ENCODE assay signal across 23 mouse cellular contexts in the genomic region with DNA sequence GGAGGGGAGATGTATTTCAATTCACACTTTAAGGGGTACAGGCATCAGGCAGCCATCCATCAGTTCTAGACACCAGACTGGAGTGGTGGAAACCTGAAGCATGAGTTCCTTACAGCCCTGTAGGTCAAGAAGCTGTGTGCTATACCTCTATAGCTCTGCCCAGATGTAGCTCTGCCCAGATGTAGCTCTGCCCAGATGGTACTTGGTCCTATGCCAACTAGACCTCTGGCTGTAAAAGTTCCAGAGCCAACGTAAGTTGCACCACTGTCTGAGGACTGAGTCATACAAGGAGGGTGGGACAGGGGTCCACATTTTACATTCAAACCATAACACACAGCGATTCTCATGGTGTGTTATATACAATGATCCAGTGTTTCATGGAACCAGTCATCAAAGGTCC. TPM values are rescaled to one million over a fixed set of nuclear protein-coding genes. Genes with fewer than 3 reads are reported as not detected.
DNase-seq lines count a peak whose midpoint lies in the region; ATAC-seq and TF ChIP-seq lines count a peak whose summit lies in the region.
"Had no signal": no experiment of that assay in that cellular context is flagged by ENCODE, and none has a peak within 500 bp of the region (broad histone marks: within the 10 kb centered on the region; RNA-seq: fewer than 3 reads in every experiment).

No protein-coding gene starts in this region.

- H3K36me3 ChIP-seq in heart, embryonic 14.5 days (ENCODE audit: control insufficient read depth, insufficient read depth, low read length) = no peaks in the 10 kb centered on the region
- H3K36me3 ChIP-seq: forebrain, embryonic 10.5 days; G1E; heart, embryonic 13.5 days; hindbrain, embryonic 10.5 days; hindbrain, embryonic 13.5 days; intestine, embryonic 15.5 days had no signal

- H3K9ac ChIP-seq in heart, embryonic 14.5 days (ENCODE audit: low read length) = no peak overlapping the region
- H3K9ac ChIP-seq: forebrain, embryonic 13.5 days; heart, embryonic 13.5 days; hindbrain, embryonic 13.5 days; intestine, embryonic 15.5 days had no signal

- intact Hi-C loops in gastrocnemius, adult 2 months (cut with DNase I) = loop anchor here (1.0 to 5.0 kb wide), 4 partner anchors 163 to 569 kb away; no protein-coding TSS in a partner anchor
- intact Hi-C loops in gastrocnemius, postnatal 36 days (cut with DNase I) = loop anchor here (1.0 kb wide), 1 partner anchor 569 kb away; no protein-coding TSS in a partner anchor

- 0 out of 2 replicates have a peak, but pooled peaks have one; percentile 21 for ATAC-seq in heart, embryonic 14.5 days (ENCODE audit: insufficient number of reproducible peaks, insufficient read depth, low FRiP score, low read depth)
- ATAC-seq: forebrain, embryonic 13.5 days; intestine, embryonic 15.5 days; Patski had no signal

- H3K27me3 ChIP-seq in heart, embryonic 14.5 days (ENCODE audit: control insufficient read depth, insufficient read depth, low read length) = no peaks in the 10 kb centered on the region
- H3K27me3 ChIP-seq: forebrain, embryonic 13.5 days; heart, embryonic 13.5 days; hindbrain, embryonic 13.5 days; intestine, embryonic 15.5 days; Patski had no signal

- H3K4me1 ChIP-seq in heart, embryonic 14.5 days (ENCODE audit: control insufficient read depth in 2 of 2, insufficient read depth in 2 of 2, low read length in 2 of 2) = 0 out of 4 replicates have a peak, but pooled peaks cover 0 to 3% of the 10 kb centered on the region in 2 experiments
- H3K4me1 ChIP-seq: forebrain, embryonic 13.5 days; hindbrain, embryonic 13.5 days had no signal

- no peak overlapping the region for H3K4me3 ChIP-seq in gastrocnemius, adult 2 months
- H3K4me3 ChIP-seq in heart, embryonic 14.5 days (ENCODE audit: control insufficient read depth in 1 of 2, insufficient read depth in 1 of 2, low read depth in 1 of 2, low read length in 2 of 2) = no peak overlapping the region
- H3K4me3 ChIP-seq: forebrain, embryonic 10.5 days; forebrain, embryonic 13.5 days; heart, embryonic 13.5 days; hindbrain, embryonic 10.5 days; hindbrain, embryonic 13.5 days; intestine, embryonic 15.5 days had no signal

- no peak for TF ChIP-seq CTCF in gastrocnemius, adult 2 months (IDR thresholded peaks at IDR 0.05)

- DNase-seq in gastrocnemius, adult 2 months = peak; percentile 8
- no peak for DNase-seq in gastrocnemius, postnatal 36 days
- DNase-seq in heart, adult 18-20 months = no peak
- peak; percentile 34 for DNase-seq in 3T3-L1 (ENCODE audit: low read depth, low spot score)
- peak; percentile 56 for DNase-seq in NIH3T3 (ENCODE audit: low read depth)
- DNase-seq in spleen, postnatal 4 days (ENCODE audit: low spot score in 2 of 2) = no peak
- DNase-seq: adrenal gland, postnatal 10 days; adrenal gland, postnatal 36 days; B cell, adult 2 months; cerebellum, adult 18-20 months; cerebellum, adult 9-10 months; cerebellum, postnatal 14 days; gastrocnemius, postnatal 14 days had no signal

- no peak overlapping the region for H3K4me2 ChIP-seq in heart, embryonic 14.5 days (ENCODE audit: low read length)
- H3K4me2 ChIP-seq: forebrain, embryonic 13.5 days; hindbrain, embryonic 13.5 days; intestine, embryonic 15.5 days had no signal

- H3K9me3 ChIP-seq in heart, embryonic 14.5 days (ENCODE audit: control insufficient read depth, low read length) = no peaks in the 10 kb centered on the region
- H3K9me3 ChIP-seq: forebrain, embryonic 10.5 days; forebrain, embryonic 13.5 days; heart, embryonic 13.5 days; hindbrain, embryonic 10.5 days; hindbrain, embryonic 13.5 days; intestine, embryonic 15.5 days had no signal

- WGBS in heart, embryonic 14.5 days = 64% methylated on average over 2 of the region's 2 CpGs

- no peak overlapping the region for H3K27ac ChIP-seq in gastrocnemius, adult 2 months
- no peak overlapping the region for H3K27ac ChIP-seq in heart, embryonic 14.5 days (replicated peaks in 1 of 2; ENCODE audit: control insufficient read depth in 1 of 2, insufficient read depth in 1 of 2, low read depth in 2 of 2, low read length in 2 of 2)
- H3K27ac ChIP-seq: forebrain, embryonic 10.5 days; forebrain, embryonic 13.5 days; heart, embryonic 13.5 days; hindbrain, embryonic 10.5 days; hindbrain, embryonic 13.5 days; intestine, embryonic 15.5 days had no signal

RNA-seq across cellular contexts. Expression of a gene that starts 28.3 kb away (rescaled TPM):
- total RNA-seq in gastrocnemius, adult 2 months (2021) = 100 to 1,000 TPM; 235 to 336 TPM
- total RNA-seq in gastrocnemius, postnatal 36 days (2021) = 100 to 1,000 TPM; 254 to 276 TPM
- polyA plus RNA-seq in heart, embryonic 14.5 days (2014; fragmentation: Nextera tagmentation; extraction: Ambion mirVana) = 2.3 and 2.5 TPM in 2 replicates
- 10 to 100 TPM in 1 of 2 experiments, 1 to 10 TPM in 1; 9.6 to 10.6 TPM for total RNA-seq in heart, adult 18-20 months (2021)
- total RNA-seq: CH12.LX had no signal
- polyA plus RNA-seq: G1E had no signal

Comparison
In these comparisons a context has a peak if more than half of its experiments do, and no peak if none do; other contexts are left out.
1. DNase-seq: peak in gastrocnemius, adult 2 months (single experiment), 3T3-L1 (single experiment) and NIH3T3 (single experiment); none in gastrocnemius, postnatal 36 days (0 of 2), heart, adult 18-20 months (0 of 2) and spleen, postnatal 4 days (0 of 2).
2. RNA of a gene that starts 28.3 kb away (total RNA-seq): 235 to 336 TPM in gastrocnemius, adult 2 months and 254 to 276 TPM in gastrocnemius, postnatal 36 days; 9.6 to 10.6 TPM in heart, adult 18-20 months; every median in the first group is over 10 times any median in the second.